Mouse (Mus musculus) heart, adult 2 months (tissue): ENCODE measurements around the gene Gm17387. TPM values are rescaled to one million over a fixed set of nuclear protein-coding genes. Genes with fewer than 3 reads are reported as not detected.

Source experiments
- DNase-seq, 2 experiments: peaks; one replicate each; pipeline ENCODE4 v3.0.0; 2021
- H3K27ac ChIP-seq: fragments of 200-600 bp; 2 replicates; pipeline ENCODE4 v1.8.1; 2022
- H3K27me3 ChIP-seq: fragments of 200-500 bp; 2 replicates; pipeline ENCODE4 v1.6.1; 2012; ENCODE audit warnings: mild to moderate bottlenecking, low read length, inconsistent platforms, mixed read lengths; ENCODE audit not compliant: control insufficient read depth, insufficient read depth
- H3K36me3 ChIP-seq: fragments of 200-500 bp; 2 replicates; pipeline ENCODE4 v1.6.1; 2012; ENCODE audit warnings: low read length, inconsistent platforms; ENCODE audit not compliant: control insufficient read depth, insufficient read depth
- H3K4me1 ChIP-seq: fragments of 200-500 bp; 2 replicates; pipeline ENCODE4 v1.6.1; 2011; ENCODE audit warnings: low read length; ENCODE audit not compliant: control insufficient read depth, insufficient read depth
- H3K4me3 ChIP-seq: fragments of 200-600 bp; 2 replicates; pipeline ENCODE4 v1.8.1; 2022
- H3K79me2 ChIP-seq: fragments of 200-500 bp; replicated peaks from 2 replicates; pipeline ENCODE4 v1.6.1; 2012; ENCODE audit warnings: mild to moderate bottlenecking, inconsistent platforms, low read length, moderate library complexity, mixed read lengths; ENCODE audit not compliant: control insufficient read depth, insufficient read depth
- H3K9ac ChIP-seq: fragments of 200-500 bp; 2 replicates; pipeline ENCODE4 v1.6.1; 2012; ENCODE audit warnings: low read depth, mild to moderate bottlenecking, control low read depth, inconsistent platforms, low read length, mixed read lengths
- CTCF ChIP-seq: fragments of 200-600 bp; IDR thresholded peaks from 2 replicates; pipeline ENCODE4 v1.8.1; 2022; ENCODE audit warnings: antibody characterized with exemption, mild to moderate bottlenecking, moderate library complexity
- EP300 ChIP-seq: fragments of 200-500 bp; IDR thresholded peaks from 2 replicates; pipeline ENCODE4 v1.6.1; 2011; ENCODE audit warnings: low read depth, low read length, control low read depth; ENCODE audit not compliant: insufficient read depth
- POLR2A ChIP-seq: fragments of 200-500 bp; IDR thresholded peaks from 2 replicates; pipeline ENCODE4 v1.6.1; 2011; ENCODE audit warnings: mild to moderate bottlenecking, low read depth, low read length, control low read depth; ENCODE audit not compliant: insufficient read depth
- WGBS: fragments of 180-500 bp; shearing (Covaris S2); methylation state at CpG from one replicate; pipeline ENCODE4 v1.1.7; 2018; 5-methylcytosine and 5-hydroxymethylcytosine counted together
- intact Hi-C: fragments of 180-260 bp; cut with DNase I; formaldehyde crosslinking; loops from one replicate; pipeline ENCODE4 v1.15.1; 2025
- polyA plus RNA-seq: library from polyadenylated mRNA; depleted of rRNA; stranded (reverse); fragments of >200 nt; gene quantifications from 2 replicates; pipeline ENCODE4 v1.2.3, GENCODE M21; 2012
- total RNA-seq, 2 experiments: library from RNA; stranded (reverse); gene quantifications; 2 replicates each; pipeline ENCODE4 v1.2.3; 2021

The Gm17387 gene
- total and polyA plus RNA-seq, 3 experiments = not detected

- Histone ChIP-seq H3K27me3 (no peaks in the 10 kb centered on the region), H3K4me3 (no peak overlapping the region), H3K79me2 (no peaks in the 10 kb centered on the region), H3K9ac (no peak overlapping the region), H3K27ac (no peak overlapping the region), H3K4me1 (peaks cover 11% of the 10 kb centered on the region), H3K36me3 (no peaks in the 10 kb centered on the region)
- no peak for DNase-seq
- intact Hi-C loops = loop anchor here (2.0 kb wide), 2 partner anchors 19 to 125 kb away; no protein-coding TSS in a partner anchor
- 55% methylated on average over 2 of the region's 2 CpGs for WGBS
- TF ChIP-seq EP300 (no peak), CTCF (no peak), POLR2A (no peak)
Measured at GRCm38 (mm10) chr7:141049326-141049725, 20.4 kb downstream of the Gm17387 start.

- TF ChIP-seq POLR2A (no peak), CTCF (no peak), EP300 (no peak)
- H3K27me3 ChIP-seq = no peaks in the 10 kb centered on the region
- 59% methylated on average over 17 of the region's 17 CpGs for WGBS
- H3K79me2 ChIP-seq = no peaks in the 10 kb centered on the region
- no peaks in the 10 kb centered on the region for H3K36me3 ChIP-seq
- H3K9ac ChIP-seq = no peak overlapping the region
- no peak for DNase-seq
- H3K4me3 ChIP-seq = no peak overlapping the region
- peaks cover 11% of the 10 kb centered on the region for H3K4me1 ChIP-seq
- intact Hi-C loops = no loop called here
- H3K27ac ChIP-seq = no peak overlapping the region
Measured at GRCm38 (mm10) chr7:141051060-141051685, 22.2 kb downstream of the Gm17387 start.

DNA sequence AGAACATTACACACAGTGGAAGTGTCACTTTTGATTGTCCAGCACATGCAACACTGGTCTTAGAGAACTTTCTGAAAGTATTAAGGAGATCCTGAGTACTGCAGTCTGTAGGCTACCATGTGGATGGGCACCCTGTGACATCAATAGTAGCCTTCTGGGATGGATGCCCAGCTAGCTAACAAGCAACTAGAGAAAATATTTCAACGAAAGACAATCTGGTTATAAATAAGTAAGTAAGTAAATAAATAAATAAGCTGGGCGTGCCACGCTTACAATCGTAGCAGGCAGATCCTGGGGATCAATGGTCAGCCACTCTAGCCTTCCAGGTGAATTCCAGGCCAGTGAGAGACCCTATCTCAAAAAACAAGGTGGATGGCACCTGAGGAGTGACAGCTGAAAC is 23.1 kb downstream of the Gm17387 start:
- Histone ChIP-seq H3K4me3 (no peak overlapping the region), H3K9ac (no peak overlapping the region), H3K27me3 (no peaks in the 10 kb centered on the region), H3K27ac (no peak overlapping the region), H3K36me3 (no peaks in the 10 kb centered on the region), H3K4me1 (peaks cover 5% of the 10 kb centered on the region), H3K79me2 (no peaks in the 10 kb centered on the region)
- 87% methylated on average over 4 of the region's 4 CpGs for WGBS
- TF ChIP-seq POLR2A = no peak
- no peak for TF ChIP-seq CTCF
- TF ChIP-seq EP300 = no peak
- intact Hi-C loops = no loop called here
- no peak for DNase-seq

DNA sequence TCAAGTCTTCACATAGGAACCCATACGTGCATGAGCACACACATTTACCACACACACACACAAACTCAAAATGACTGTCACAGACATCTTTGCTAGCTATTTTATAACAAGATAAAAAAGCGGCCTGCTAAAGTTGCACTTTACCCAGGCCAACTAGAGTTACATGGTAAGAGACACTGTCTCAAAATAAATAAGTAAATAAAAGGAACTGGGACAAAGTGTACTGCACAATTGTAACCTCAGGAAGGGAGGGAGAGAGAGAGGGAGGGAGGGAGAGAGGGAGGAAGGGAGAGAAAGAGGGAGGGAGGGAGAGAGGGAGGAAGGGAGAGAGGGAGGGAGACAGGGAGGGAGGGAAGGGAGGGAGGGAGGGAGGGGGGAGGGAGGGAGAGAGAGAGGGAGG is 23.5 kb downstream of the Gm17387 start:
- Histone ChIP-seq H3K9ac (no peak overlapping the region), H3K4me1 (peaks cover 3% of the 10 kb centered on the region), H3K4me3 (no peak overlapping the region), H3K79me2 (no peaks in the 10 kb centered on the region), H3K27me3 (no peaks in the 10 kb centered on the region), H3K27ac (no peak overlapping the region), H3K36me3 (no peaks in the 10 kb centered on the region)
- intact Hi-C loops = no loop called here
- TF ChIP-seq POLR2A (no peak), EP300 (no peak), CTCF (no peak)
- no peak for DNase-seq
- 80% methylated on average over 2 of the region's 2 CpGs for WGBS

DNA sequence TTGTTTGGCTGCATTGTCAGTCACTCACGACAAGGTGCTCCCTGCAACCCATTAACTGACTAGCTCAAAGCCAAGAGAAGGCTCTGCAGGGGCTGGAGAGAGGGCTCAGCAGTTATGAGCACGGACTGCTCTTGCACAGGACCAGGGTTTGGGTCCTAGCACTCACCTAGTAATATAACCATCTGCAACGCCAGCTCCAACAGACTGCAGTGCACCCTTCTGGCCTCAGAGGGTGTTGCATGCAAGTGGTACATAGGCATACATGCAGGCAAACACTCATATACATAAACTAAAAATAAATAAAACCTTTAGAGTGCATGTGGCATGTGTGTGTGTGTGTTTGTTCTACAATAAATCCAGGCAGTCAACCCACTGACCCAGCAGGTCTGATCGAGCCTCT is 26.9 kb downstream of the Gm17387 start:
- Histone ChIP-seq H3K9ac (no peak overlapping the region), H3K4me1 (no peaks in the 10 kb centered on the region; the same call in 1 of the 2 replicates), H3K79me2 (no peaks in the 10 kb centered on the region), H3K27me3 (peaks cover 2% of the 10 kb centered on the region; the same call in 1 of the 2 replicates), H3K4me3 (no peak overlapping the region), H3K27ac (no peak overlapping the region), H3K36me3 (no peaks in the 10 kb centered on the region)
- WGBS = 66% methylated on average over 4 of the region's 4 CpGs
- TF ChIP-seq EP300 = no peak
- intact Hi-C loops = no loop called here
- DNase-seq = no peak

GRCm38 (mm10) chr7:141056976-141057375 is 28.0 kb downstream of the Gm17387 start:
- intact Hi-C loops = no loop called here
- H3K79me2 ChIP-seq = no peaks in the 10 kb centered on the region
- H3K27ac ChIP-seq = no peak overlapping the region
- no peak overlapping the region for H3K4me3 ChIP-seq
- WGBS = 73% methylated on average over 6 of the region's 6 CpGs
- DNase-seq = no peak
- H3K9ac ChIP-seq = no peak overlapping the region
- no peaks in the 10 kb centered on the region; the same call in 1 of the 2 replicates for H3K4me1 ChIP-seq
- H3K36me3 ChIP-seq = no peaks in the 10 kb centered on the region
- H3K27me3 ChIP-seq = peaks cover 5% of the 10 kb centered on the region; the same call in 1 of the 2 replicates
- TF ChIP-seq POLR2A (no peak), EP300 (no peak), CTCF (no peak)
